Mouse (Mus musculus) heart, embryonic 16.5 days (tissue): Measurements from ENCODE around the gene Etv6. TPM values are rescaled to one million over a fixed set of nuclear protein-coding genes. Genes with fewer than 3 reads are reported as not detected.

Source experiments
- ATAC-seq: fragments of 200-750 bp; cut with Nextera tagmentation; replicated peaks from 2 replicates; pipeline ENCODE4 v1.8.0; 2017; ENCODE audit warnings: moderate number of reproducible peaks; ENCODE audit not compliant: insufficient read depth, low FRiP score; ENCODE audit errors: extremely low read depth
- H3K27ac ChIP-seq: fragments of 300-500 bp; sonication (generic); 2 replicates; pipeline ENCODE4 v1.5.1; 2014; ENCODE audit warnings: mild to moderate bottlenecking, low read length, control low read depth, moderate library complexity
- H3K27me3 ChIP-seq: fragments of 300-500 bp; sonication (generic); 2 replicates; pipeline ENCODE4 v1.6.1; 2014; ENCODE audit warnings: low read length, mixed read lengths; ENCODE audit not compliant: control insufficient read depth, insufficient read depth
- H3K36me3 ChIP-seq: fragments of 300-500 bp; sonication (generic); 2 replicates; pipeline ENCODE4 v1.6.1; 2014; ENCODE audit not compliant: control insufficient read depth, insufficient read depth
- H3K4me1 ChIP-seq: fragments of 300-500 bp; sonication (generic); 2 replicates; pipeline ENCODE4 v1.6.1; 2014; ENCODE audit warnings: low read length, mixed read lengths; ENCODE audit not compliant: control insufficient read depth, insufficient read depth
- H3K4me2 ChIP-seq: fragments of 300-500 bp; sonication (generic); 2 replicates; pipeline ENCODE4 v1.6.1; 2014; ENCODE audit warnings: low read depth, mild to moderate bottlenecking, control low read depth, low read length
- H3K4me3 ChIP-seq: fragments of 300-500 bp; sonication (generic); 2 replicates; pipeline ENCODE4 v1.5.1; 2014; ENCODE audit warnings: mild to moderate bottlenecking, control low read depth, low read length
- H3K9ac ChIP-seq: fragments of 300-500 bp; sonication (generic); 2 replicates; pipeline ENCODE4 v1.6.1; 2014; ENCODE audit warnings: low read length, control low read depth
- H3K9me3 ChIP-seq: fragments of 300-500 bp; sonication (generic); replicated peaks from 2 replicates; pipeline ENCODE4 v1.6.1; 2016; ENCODE audit warnings: low read length; ENCODE audit not compliant: control insufficient read depth
- WGBS: fragments of 180-500 bp; shearing (Covaris S2); extraction: QIAGEN DNeasy Blood & Tissue Kit; methylation state at CpG from one replicate; pipeline ENCODE4 v1.1.7; 2014; 5-methylcytosine and 5-hydroxymethylcytosine counted together
- polyA plus RNA-seq: library from polyadenylated mRNA; unstranded; fragments of >200 nt; fragmentation: Nextera tagmentation; extraction: Ambion mirVana; gene quantifications from 2 replicates; pipeline ENCODE4 v1.2.1, GENCODE M21; 2015

Etv6 gene
- polyA plus RNA-seq, 1 experiment from 2014 or later, result 12.3 TPM

DNA sequence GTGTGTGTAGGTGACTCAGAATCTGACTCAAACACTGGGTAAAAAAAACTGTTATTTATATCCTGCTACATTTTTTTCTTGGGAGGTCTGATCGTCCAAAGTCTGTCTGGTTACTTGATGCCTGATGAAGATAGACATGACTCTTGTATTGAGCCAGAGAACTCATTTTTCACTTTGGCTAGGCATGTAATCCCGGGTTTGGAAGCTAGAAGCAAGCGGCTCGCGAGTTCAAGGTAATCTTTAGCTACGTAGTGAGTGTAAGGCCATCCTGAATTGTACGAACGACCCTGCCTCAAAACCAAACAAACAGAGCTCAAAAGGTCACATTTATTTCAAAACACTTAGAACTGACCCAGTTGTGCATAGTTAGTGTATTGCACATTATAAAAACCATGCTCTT is 128.9 kb downstream of the Etv6 start:
- no peaks in the 10 kb centered on the region for H3K27me3 ChIP-seq
- H3K4me2 ChIP-seq, result no peak overlapping the region
- H3K4me1 ChIP-seq, result peaks cover 25% of the 10 kb centered on the region
- no peaks in the 10 kb centered on the region for H3K36me3 ChIP-seq
- H3K27ac ChIP-seq, result 0 out of 2 replicates have a peak overlapping the region, but pooled peaks have one; percentile 29
- 72% methylated on average over 8 of the region's 8 CpGs for WGBS
- H3K9ac ChIP-seq, result no peak overlapping the region
- H3K4me3 ChIP-seq, result no peak overlapping the region
- H3K9me3 ChIP-seq, result no peaks in the 10 kb centered on the region
- no peak for ATAC-seq

DNA sequence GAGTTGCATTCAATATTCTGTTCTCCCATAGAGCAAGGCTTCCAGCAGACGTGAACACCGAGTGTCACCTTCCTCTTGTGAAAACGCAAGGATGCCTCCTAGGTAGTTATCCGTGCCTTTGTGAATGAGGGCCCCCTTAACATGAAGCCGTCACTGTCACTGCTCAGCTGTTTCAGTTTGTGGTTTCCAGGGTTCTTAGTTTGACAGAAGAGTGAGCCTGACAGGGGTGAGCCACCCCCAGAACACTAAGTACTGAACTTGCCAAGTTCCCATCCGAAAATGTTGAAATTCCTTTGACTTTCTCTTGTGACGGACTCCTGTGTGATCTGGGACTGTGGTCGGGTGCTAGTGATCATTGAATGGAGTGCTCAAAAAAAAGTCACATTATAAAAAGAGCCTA is 129.5 kb downstream of the Etv6 start:
- no peak for ATAC-seq
- Histone ChIP-seq H3K27me3 (no peaks in the 10 kb centered on the region), H3K4me3 (no peak overlapping the region), H3K9me3 (no peaks in the 10 kb centered on the region), H3K4me2 (no peak overlapping the region), H3K27ac (0 out of 2 replicates have a peak overlapping the region, but pooled peaks have one; percentile 36), H3K36me3 (no peaks in the 10 kb centered on the region), H3K9ac (no peak overlapping the region), H3K4me1 (peaks cover 26% of the 10 kb centered on the region)
- 47% methylated on average over 8 of the region's 8 CpGs for WGBS

DNA sequence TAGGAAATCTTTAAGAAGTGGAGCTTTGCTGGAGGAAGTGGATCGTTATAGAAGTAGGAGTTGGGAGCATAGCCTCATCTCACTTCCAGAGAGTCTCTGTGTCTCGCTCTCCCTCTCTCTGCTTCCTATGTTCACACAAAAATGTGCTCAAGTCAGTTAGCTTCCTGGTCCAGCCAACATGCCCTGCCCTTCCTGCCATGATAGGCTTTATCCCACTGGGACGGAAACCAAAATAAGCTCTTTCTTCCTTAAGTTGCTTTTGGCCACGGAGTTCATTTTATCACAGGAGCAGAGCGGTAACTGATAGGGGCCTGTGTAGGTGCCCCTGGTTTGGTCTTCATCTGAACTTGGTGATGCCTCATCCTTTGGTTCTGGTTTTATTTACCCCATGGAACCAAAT is 132.5 kb downstream of the Etv6 start:
- peak; percentile 24; the same call in 1 of the 2 replicates for ATAC-seq
- H3K4me2 ChIP-seq, result no peak overlapping the region
- peaks cover 46% of the 10 kb centered on the region for H3K4me1 ChIP-seq
- no peaks in the 10 kb centered on the region for H3K9me3 ChIP-seq
- no peaks in the 10 kb centered on the region for H3K36me3 ChIP-seq
- 52% methylated on average over 5 of the region's 5 CpGs for WGBS
- H3K9ac ChIP-seq, result no peak overlapping the region
- H3K27ac ChIP-seq, result peak overlapping the region; percentile 17; the same call in 1 of the 2 replicates
- H3K4me3 ChIP-seq, result no peak overlapping the region
- H3K27me3 ChIP-seq, result no peaks in the 10 kb centered on the region

DNA sequence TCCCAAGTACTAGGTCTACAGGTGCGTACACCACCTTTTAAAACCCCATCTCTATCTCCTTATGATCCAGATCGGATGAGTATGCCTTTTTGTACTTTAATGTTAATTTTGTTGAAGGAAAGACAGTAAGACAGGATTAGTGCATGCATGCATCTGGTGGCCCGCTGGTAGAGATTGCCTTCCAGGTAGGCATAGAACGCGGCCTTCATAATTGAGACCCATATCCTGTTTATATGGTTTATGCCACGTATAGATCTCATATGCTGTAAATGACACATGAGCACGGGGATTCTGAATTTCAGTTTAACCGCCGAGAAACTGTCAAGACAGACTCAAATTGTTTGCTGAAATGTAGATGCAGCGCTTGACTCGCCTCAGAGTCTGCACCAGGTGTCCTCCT is 133.3 kb downstream of the Etv6 start:
- no peak overlapping the region for H3K4me2 ChIP-seq
- peaks cover 53% of the 10 kb centered on the region for H3K4me1 ChIP-seq
- H3K4me3 ChIP-seq, result no peak overlapping the region
- H3K9me3 ChIP-seq, result no peaks in the 10 kb centered on the region
- no peaks in the 10 kb centered on the region for H3K27me3 ChIP-seq
- WGBS, result 84% methylated on average over 11 of the region's 11 CpGs
- H3K36me3 ChIP-seq, result no peaks in the 10 kb centered on the region
- H3K9ac ChIP-seq, result no peak overlapping the region
- H3K27ac ChIP-seq, result peak overlapping the region; percentile 42; the same call in 1 of the 2 replicates
- ATAC-seq, result no peak

DNA sequence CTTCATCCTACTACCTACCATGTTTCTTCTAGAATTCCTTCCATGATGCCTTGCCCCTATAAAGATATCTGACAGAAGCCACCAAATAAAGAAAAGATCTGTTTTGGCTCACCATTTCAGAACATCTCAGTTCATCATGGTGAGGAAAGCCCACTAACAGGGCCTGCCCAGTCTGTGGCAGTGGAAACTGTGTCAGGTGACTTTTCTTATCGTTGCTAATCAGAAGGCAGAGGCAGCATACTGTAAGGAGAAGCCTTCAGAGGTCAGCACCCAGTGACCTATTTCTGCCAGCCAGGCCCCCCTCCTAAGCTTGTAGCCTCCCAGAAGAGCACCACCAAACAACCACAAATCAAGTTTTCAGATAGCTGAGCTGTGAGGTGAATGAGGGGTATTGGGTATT is 135.7 kb downstream of the Etv6 start:
- H3K9ac ChIP-seq, result no peak overlapping the region
- H3K27me3 ChIP-seq, result no peaks in the 10 kb centered on the region
- peak overlapping the region; percentile 68; the same call in 1 of the 2 replicates for H3K27ac ChIP-seq
- H3K4me1 ChIP-seq, result peaks cover 57% of the 10 kb centered on the region
- H3K4me2 ChIP-seq, result no peak overlapping the region
- no peak for ATAC-seq
- H3K9me3 ChIP-seq, result no peaks in the 10 kb centered on the region
- no peak overlapping the region for H3K4me3 ChIP-seq
- no peaks in the 10 kb centered on the region for H3K36me3 ChIP-seq
- 28% methylated on average over 1 of the region's 1 CpGs for WGBS

DNA sequence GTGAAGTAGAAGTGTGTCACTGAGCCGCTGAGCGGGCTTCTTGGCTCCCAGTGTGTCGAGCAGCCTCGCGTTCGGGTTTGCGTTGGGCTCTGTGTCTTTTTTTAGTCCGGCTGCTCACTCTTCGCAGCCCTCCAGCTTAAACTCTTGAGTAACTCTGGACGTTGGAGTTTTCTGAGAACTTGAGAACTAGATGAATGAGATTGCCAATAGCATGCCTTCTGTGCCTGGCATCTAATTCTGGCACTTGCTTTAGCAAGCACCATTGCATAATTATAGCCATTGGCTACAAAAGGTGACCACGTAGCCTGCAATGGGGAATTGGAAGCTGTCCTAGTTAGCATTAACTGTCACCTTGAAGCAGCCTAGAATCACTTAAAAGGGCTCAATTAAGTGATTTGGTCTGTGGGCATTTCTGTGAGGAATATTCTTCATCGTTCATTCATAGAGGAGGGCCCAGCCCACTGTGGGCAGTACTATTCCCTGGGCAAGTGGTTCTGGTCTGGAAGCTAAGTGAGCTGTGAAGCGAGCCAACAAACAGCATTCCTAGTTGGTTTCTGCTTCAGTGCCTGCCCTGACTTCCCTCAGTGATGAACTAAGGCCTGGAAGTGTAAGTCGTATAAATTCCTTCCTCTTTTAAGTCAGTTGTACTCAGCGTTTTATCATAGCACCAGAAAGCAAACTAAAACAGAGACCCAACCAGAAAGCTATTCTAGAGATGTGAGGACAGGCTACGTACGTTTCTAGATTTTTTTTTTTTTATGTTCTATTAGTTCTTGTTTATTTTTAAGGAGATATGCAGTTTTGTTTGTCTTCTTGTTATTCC is 136.6 kb downstream of the Etv6 start:
- Histone ChIP-seq H3K27ac (peak overlapping the region; percentile 68), H3K4me2 (peak overlapping the region; percentile 43; the same call in 1 of the 2 replicates)
- ATAC-seq, result no peak

DNA sequence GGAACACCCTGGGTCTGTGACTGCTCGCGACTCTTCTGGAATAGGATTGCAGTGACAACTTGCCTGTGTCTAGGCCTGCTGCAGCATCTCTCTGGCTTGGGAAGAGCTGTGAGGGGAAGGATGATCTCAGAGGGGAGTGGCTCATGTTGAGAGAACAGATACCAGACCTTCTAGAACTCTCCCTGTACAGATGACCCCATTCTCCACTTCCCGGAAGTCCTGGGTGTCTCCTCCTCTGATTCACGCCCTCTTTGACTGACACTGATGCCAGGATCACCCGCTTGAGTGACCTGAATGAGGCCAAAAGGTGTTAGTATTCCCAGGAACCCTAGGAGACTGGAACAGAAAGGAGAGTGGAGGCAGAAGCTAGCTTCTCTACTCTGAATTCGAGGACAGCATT is 137.9 kb downstream of the Etv6 start:
- 0 out of 2 replicates have a peak, but pooled peaks have one; percentile 7 for ATAC-seq
- Histone ChIP-seq H3K4me2 (no peak overlapping the region), H3K4me3 (no peak overlapping the region), H3K9ac (no peak overlapping the region), H3K27ac (peak overlapping the region; percentile 32), H3K36me3 (no peaks in the 10 kb centered on the region), H3K4me1 (peaks cover 57% of the 10 kb centered on the region), H3K27me3 (no peaks in the 10 kb centered on the region), H3K9me3 (no peaks in the 10 kb centered on the region)
- 53% methylated on average over 6 of the region's 6 CpGs for WGBS

More for the DNA sequence above, 136.6 kb downstream of the Etv6 start:
- peaks cover 61% of the 10 kb centered on the region for H3K4me1 ChIP-seq
- no peaks in the 10 kb centered on the region for H3K27me3 ChIP-seq
- H3K36me3 ChIP-seq, result no peaks in the 10 kb centered on the region
- H3K9me3 ChIP-seq, result no peaks in the 10 kb centered on the region
- H3K9ac ChIP-seq, result no peak overlapping the region
- no peak overlapping the region for H3K4me3 ChIP-seq
- WGBS, result 61% methylated on average over 17 of the region's 17 CpGs

DNA sequence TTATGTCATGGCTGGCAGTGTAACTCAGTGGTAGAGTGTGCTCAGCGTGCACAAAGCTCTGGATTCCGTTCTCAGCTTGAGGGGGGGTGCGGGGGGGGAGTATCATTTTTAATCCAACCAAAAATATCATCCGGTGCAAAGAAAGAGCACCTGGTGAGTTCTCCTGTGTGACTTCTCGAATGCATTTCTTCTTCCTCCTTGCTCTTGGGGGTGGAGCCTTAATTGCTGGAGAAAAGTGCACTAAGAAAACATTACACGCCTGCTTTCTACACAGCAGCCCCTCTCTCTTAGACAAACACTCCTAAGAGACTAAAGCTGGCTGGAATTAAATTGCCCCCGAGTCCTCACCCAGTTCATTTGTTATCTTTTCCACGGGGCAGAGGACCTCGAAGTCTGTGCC is 139.6 kb downstream of the Etv6 start:
- H3K27ac ChIP-seq, result peak overlapping the region; percentile 14; the same call in 1 of the 2 replicates

DNA sequence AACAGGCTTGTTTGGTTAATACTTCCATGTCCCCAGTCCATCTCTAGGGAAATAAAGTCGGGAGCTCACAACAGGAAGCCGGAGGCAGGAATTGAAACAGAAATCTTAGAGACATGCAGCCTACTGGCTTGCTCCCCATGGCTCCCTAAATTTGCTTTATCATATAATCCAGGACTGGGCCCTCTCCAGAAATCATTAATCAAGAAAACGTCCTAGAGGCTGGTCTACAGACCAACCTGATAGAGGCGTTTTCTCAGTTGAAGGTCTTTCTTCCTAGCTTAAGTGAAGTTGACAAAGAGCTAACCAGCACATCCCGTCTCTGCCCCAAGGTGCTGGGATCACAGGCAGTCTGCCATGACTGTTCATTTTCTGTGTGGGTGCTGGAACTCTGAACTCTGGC is 141.7 kb downstream of the Etv6 start:
- H3K4me1 ChIP-seq, result peaks cover 45% of the 10 kb centered on the region
- H3K4me2 ChIP-seq, result no peak overlapping the region
- H3K27ac ChIP-seq, result no peak overlapping the region
- no peak for ATAC-seq
- H3K4me3 ChIP-seq, result no peak overlapping the region
- H3K27me3 ChIP-seq, result no peaks in the 10 kb centered on the region
- H3K36me3 ChIP-seq, result no peaks in the 10 kb centered on the region
- no peaks in the 10 kb centered on the region for H3K9me3 ChIP-seq
- H3K9ac ChIP-seq, result no peak overlapping the region
- 76% methylated on average over 5 of the region's 5 CpGs for WGBS

More for the DNA sequence above, 139.6 kb downstream of the Etv6 start:
- Histone ChIP-seq H3K27me3 (no peaks in the 10 kb centered on the region), H3K4me3 (no peak overlapping the region), H3K9me3 (no peaks in the 10 kb centered on the region), H3K4me2 (no peak overlapping the region), H3K36me3 (no peaks in the 10 kb centered on the region), H3K4me1 (peaks cover 52% of the 10 kb centered on the region), H3K9ac (no peak overlapping the region)
- no peak for ATAC-seq
- 46% methylated on average over 9 of the region's 9 CpGs for WGBS
